Comparison of ENCODE assay signal across 8 mouse cellular contexts in the genomic region with DNA sequence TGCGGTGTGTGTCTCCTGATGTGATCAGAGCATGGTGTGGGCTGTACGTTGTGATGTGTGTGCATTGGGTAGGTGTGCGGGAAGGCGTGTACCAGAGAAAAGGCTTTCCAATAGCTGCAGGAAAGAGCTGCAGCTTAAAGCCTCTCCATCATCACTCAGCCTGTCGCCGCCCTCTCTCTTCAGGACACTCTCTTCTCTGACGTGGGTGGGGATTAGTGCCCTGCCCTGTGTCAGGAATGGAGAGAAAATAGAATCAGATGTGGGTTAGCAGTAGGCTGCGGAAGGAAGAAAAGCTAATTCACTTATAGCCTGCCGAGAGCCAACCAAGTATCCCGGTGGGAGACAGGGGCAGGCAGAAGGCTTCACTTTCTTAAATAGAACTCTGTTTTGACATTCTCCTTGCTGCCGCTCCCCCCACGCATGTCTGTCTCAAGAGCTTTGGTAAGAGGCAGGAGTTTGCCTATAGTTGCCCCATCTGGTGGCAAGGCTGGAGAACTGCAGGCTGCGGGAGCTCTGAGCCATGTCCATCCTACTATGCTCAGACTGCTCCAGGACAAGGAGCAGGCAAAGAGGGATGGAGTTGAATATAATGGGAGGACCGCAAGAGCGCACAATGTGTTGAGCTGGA. TPM values are rescaled to one million over a fixed set of nuclear protein-coding genes. Genes with fewer than 3 reads are reported as not detected.
DNase-seq lines count a peak whose midpoint lies in the region; ATAC-seq lines count a peak whose summit lies in the region.

No protein-coding gene starts in this region.

- 38% methylated on average over 15 of the region's 15 CpGs for WGBS in embryonic facial prominence, embryonic 11.5 days
- WGBS in midbrain, embryonic 12.5 days: 38% methylated on average over 15 of the region's 15 CpGs

- H3K4me3 ChIP-seq in embryonic facial prominence, embryonic 11.5 days (ENCODE audit: low read depth, low read length): no peak overlapping the region
- H3K4me3 ChIP-seq in midbrain, embryonic 12.5 days: no peak overlapping the region

- ATAC-seq in embryonic facial prominence, embryonic 11.5 days (replicated peaks; ENCODE audit: insufficient number of reproducible peaks, low FRiP score, low TSS enrichment, low read depth): peak; percentile 53
- ATAC-seq in midbrain, embryonic 12.5 days (ENCODE audit: low FRiP score, low read depth): peak; percentile 27; the same call in 1 of the 2 replicates

- no peak overlapping the region for H3K4me2 ChIP-seq in embryonic facial prominence, embryonic 11.5 days (ENCODE audit: low read depth, low read length)
- H3K4me2 ChIP-seq in midbrain, embryonic 12.5 days (replicated peaks): peak overlapping the region; percentile 39

- H3K36me3 ChIP-seq in embryonic facial prominence, embryonic 11.5 days (replicated peaks; ENCODE audit: control insufficient read depth, insufficient read depth, low read depth, low read length): no peaks in the 10 kb centered on the region
- H3K36me3 ChIP-seq in midbrain, embryonic 12.5 days: no peaks in the 10 kb centered on the region

- no peaks in the 10 kb centered on the region for H3K27me3 ChIP-seq in embryonic facial prominence, embryonic 11.5 days (ENCODE audit: control insufficient read depth, insufficient read depth, low read length)
- H3K27me3 ChIP-seq in midbrain, embryonic 12.5 days: no peaks in the 10 kb centered on the region

- no peaks in the 10 kb centered on the region; the same call in 1 of the 2 replicates for H3K4me1 ChIP-seq in embryonic facial prominence, embryonic 11.5 days (ENCODE audit: control insufficient read depth, insufficient read depth, low read length)
- peaks cover 13% of the 10 kb centered on the region for H3K4me1 ChIP-seq in midbrain, embryonic 12.5 days

- no peak overlapping the region for H3K27ac ChIP-seq in embryonic facial prominence, embryonic 11.5 days (replicated peaks; ENCODE audit: low read depth, low read length)
- no peak overlapping the region for H3K27ac ChIP-seq in midbrain, embryonic 12.5 days (replicated peaks)

- H3K9me3 ChIP-seq in embryonic facial prominence, embryonic 11.5 days (replicated peaks; ENCODE audit: control insufficient read depth, low read length): no peaks in the 10 kb centered on the region
- no peaks in the 10 kb centered on the region for H3K9me3 ChIP-seq in midbrain, embryonic 12.5 days

- no peak overlapping the region for H3K9ac ChIP-seq in embryonic facial prominence, embryonic 11.5 days (replicated peaks; ENCODE audit: low read length)
- no peak overlapping the region for H3K9ac ChIP-seq in midbrain, embryonic 12.5 days (replicated peaks)

- peak; percentile 49 for DNase-seq in 3134 (ENCODE audit: extremely low read depth, insufficient read length, low spot score)
- DNase-seq in adrenal gland, postnatal 14 days: peak; percentile 87
- peak; percentile 87 for DNase-seq in embryonic facial prominence, embryonic 11.5 days (ENCODE audit: low spot score)
- peak; percentile 96 for DNase-seq in heart, adult 11 months
- peak; percentile 62 for DNase-seq in kidney, adult 11 months
- DNase-seq in left cerebral cortex, postnatal 4 days: peak; percentile 76
- peak; percentile 78 for DNase-seq in right cerebral cortex, postnatal 4 days

- intact Hi-C loops in left cerebral cortex, postnatal 4 days (cut with DNase I): loop anchor here (2.0 to 10.0 kb wide), 2 partner anchors 63 to 163 kb away; a partner anchor contains a TSS

RNA-seq across cellular contexts. Expression of a gene that starts 12.0 kb away (rescaled TPM):
- total RNA-seq in adrenal gland, postnatal 14 days (2021): 65.8 and 71.2 TPM in 2 replicates
- polyA plus RNA-seq in embryonic facial prominence, embryonic 11.5 days (2014; fragmentation: Nextera tagmentation; extraction: Ambion mirVana): 0.81 and 0.90 TPM in 2 replicates
- 1 to 10 TPM; 1.1 to 1.5 TPM for total RNA-seq in left cerebral cortex, postnatal 4 days (2021)
- 0.45 and 0.92 TPM in 2 replicates for polyA plus RNA-seq in midbrain, embryonic 12.5 days (2016; fragmentation: Nextera tagmentation; extraction: Ambion mirVana)

Comparison
In these comparisons a context has a peak if more than half of its experiments do, and no peak if none do; other contexts are left out.
1. RNA of a gene that starts 12.0 kb away (total RNA-seq): 65.8 to 71.2 TPM in adrenal gland, postnatal 14 days; 1.1 to 1.5 TPM in left cerebral cortex, postnatal 4 days; every median in the first group is over 10 times any median in the second.
2. Peak in every context shown above with its lines, with median percentiles within 50 percentile points of each other: DNase-seq.